Mouse (Mus musculus) right cerebral cortex, postnatal 4 days (tissue): Measurements from ENCODE around the gene Lrrc10b.

ENCODE experiments used
- DNase-seq: peaks from one replicate; pipeline ENCODE4 v3.0.0-alpha.2; 2022

The Lrrc10b gene

GRCm38 (mm10) chr19:10437521-10437920 is 19.8 kb downstream of the Lrrc10b start:
- no peak for DNase-seq

- DNase-seq: no peak
Measured at GRCm38 (mm10) chr19:10436726-10437125, 20.5 kb downstream of the Lrrc10b start.

GRCm38 (mm10) chr19:10435908-10436307 is 21.4 kb downstream of the Lrrc10b start:
- peak; percentile 61 for DNase-seq

- no peak for DNase-seq
Measured at GRCm38 (mm10) chr19:10434927-10435326, 22.3 kb downstream of the Lrrc10b start.

- peak; percentile 53 for DNase-seq
Measured at GRCm38 (mm10) chr19:10433879-10434540, 23.3 kb downstream of the Lrrc10b start.

- DNase-seq: no peak
Measured at GRCm38 (mm10) chr19:10433225-10433624, 24.0 kb downstream of the Lrrc10b start.

GRCm38 (mm10) chr19:10431841-10432240 is 25.4 kb downstream of the Lrrc10b start:
- DNase-seq: no peak

GRCm38 (mm10) chr19:10431410-10431809 is 25.9 kb downstream of the Lrrc10b start:
- no peak for DNase-seq

GRCm38 (mm10) chr19:10429371-10429770 is 27.9 kb downstream of the Lrrc10b start:
- no peak for DNase-seq

GRCm38 (mm10) chr19:10427431-10427830 is 29.8 kb downstream of the Lrrc10b start:
- DNase-seq: no peak

GRCm38 (mm10) chr19:10426793-10427192 is 30.5 kb downstream of the Lrrc10b start:
- DNase-seq: no peak

GRCm38 (mm10) chr19:10426312-10426711 is 31.0 kb downstream of the Lrrc10b start:
- DNase-seq: no peak

GRCm38 (mm10) chr19:10425484-10426270 is 31.6 kb downstream of the Lrrc10b start:
- DNase-seq: no peak

GRCm38 (mm10) chr19:10424751-10425150 is 32.5 kb downstream of the Lrrc10b start:
- DNase-seq: no peak

- DNase-seq: no peak
Measured at GRCm38 (mm10) chr19:10421986-10422976, 35.0 kb downstream of the Lrrc10b start.

- no peak for DNase-seq
Measured at GRCm38 (mm10) chr19:10417436-10417835, 39.8 kb downstream of the Lrrc10b start.

- no peak for DNase-seq
Measured at GRCm38 (mm10) chr19:10416889-10417288, 40.4 kb downstream of the Lrrc10b start.

- no peak for DNase-seq
Measured at GRCm38 (mm10) chr19:10415508-10415907, 41.8 kb downstream of the Lrrc10b start.

- DNase-seq: peak; percentile 65
Measured at GRCm38 (mm10) chr19:10413701-10414242, 43.5 kb downstream of the Lrrc10b start.
